Mouse (Mus musculus): ENCODE results near the gene Zfp280c. TPM values are rescaled to one million over a fixed set of nuclear protein-coding genes. Genes with fewer than 3 reads are reported as not detected.

Zfp280c gene
- total RNA-seq, 2 experiments from 2014 or later, result 10.8 to 15.0 TPM

DNA sequence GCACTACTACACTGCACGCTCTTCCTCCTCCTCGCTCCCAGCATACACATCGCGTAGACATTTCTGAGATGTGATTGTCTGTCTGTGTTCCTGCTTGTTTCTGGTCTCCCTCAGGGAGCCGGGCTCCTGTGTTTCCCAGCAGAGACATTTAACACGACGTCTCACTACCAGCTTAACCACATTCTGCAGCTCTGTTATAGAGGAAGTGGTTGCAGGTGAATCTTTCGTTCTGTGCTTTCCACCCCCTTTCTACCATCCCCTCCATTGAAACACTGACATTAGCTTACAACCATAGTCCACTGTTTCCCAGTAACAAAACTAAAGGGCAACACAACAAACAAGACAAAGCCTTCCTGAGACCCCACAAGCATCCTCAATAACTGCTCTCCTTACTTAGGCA, 100.5 kb downstream of the Zfp280c start:
- no peak for DNase-seq

Small RNA genes within 50 kb of the gene (microRNA-seq; reads per million reads assigned to microRNA genes)
- gene Gm27828, result not detected

Other genes with a start within 250 kb of the Zfp280c start
- gene Elf4, start 131.4 kb downstream of the Zfp280c start, total RNA-seq (2021), result 10 to 100 TPM; 10.9 to 19.1 TPM
- gene Aifm1, start 80.9 kb downstream of the Zfp280c start, total RNA-seq (2021), result 100 to 1,000 TPM; 163 to 224 TPM
- 10 to 100 TPM in 1 of 2 experiments, 1 to 10 TPM in 1; 7.9 to 25.9 TPM for gene Rab33a, start 75.2 kb downstream of the Zfp280c start, total RNA-seq (2021)
- 10 to 100 TPM; 11.9 to 15.3 TPM for gene Slc25a14, start 28.9 kb upstream of the Zfp280c start, total RNA-seq (2021)
- gene Gpr119, start 80.0 kb upstream of the Zfp280c start, total RNA-seq (2021), result under 1 TPM in 1 of 2 experiments, not detected in 1; 0.20 TPM
- 1 to 10 TPM; 2.9 to 3.1 TPM for gene Rbmx2, start 100.5 kb upstream of the Zfp280c start, total RNA-seq (2021)

Data from adrenal gland, postnatal 36 days (tissue).